Mouse (Mus musculus) bone marrow, adult 2 months (tissue): ENCODE measurements at regions not wholly inside any gene's neighbourhood (a gene's known extent, or its start where the extent isn't known, plus 50 kb on each side); places are given as distances from the start of the nearest gene placed in this dataset.

Experiments used
- H3K27ac ChIP-seq: fragments of 200-500 bp; 2 replicates; pipeline ENCODE4 v1.5.1; 2012; ENCODE audit warnings: low read depth, mild to moderate bottlenecking, control low read depth, inconsistent platforms, low read length; ENCODE audit not compliant: control insufficient read depth, poor library complexity, insufficient read depth
- H3K4me1 ChIP-seq: fragments of 200-500 bp; 2 replicates; pipeline ENCODE4 v1.6.1; 2011; ENCODE audit warnings: low read length; ENCODE audit not compliant: control insufficient read depth, insufficient read depth
- H3K4me3 ChIP-seq: fragments of 200-500 bp; replicated peaks from 2 replicates; pipeline ENCODE3; 2011; ENCODE audit warnings: mild to moderate bottlenecking, low read depth, low read length, control low read depth; ENCODE audit not compliant: control insufficient read depth
- CTCF ChIP-seq: fragments of 200-500 bp; IDR thresholded peaks from 2 replicates; pipeline ENCODE4 v1.5.1; 2011; ENCODE audit warnings: low read length, control low read depth; ENCODE audit not compliant: control insufficient read depth, insufficient read depth
- POLR2A ChIP-seq: fragments of 200-500 bp; IDR thresholded peaks from 2 replicates; pipeline ENCODE4 v1.6.1; 2011; ENCODE audit warnings: low read depth, mild to moderate bottlenecking, control low read depth, low read length, borderline replicate concordance; ENCODE audit not compliant: control insufficient read depth
- WGBS: fragments of 180-500 bp; shearing (Covaris S2); methylation state at CpG from one replicate; pipeline ENCODE4 v1.1.7; 2018; 5-methylcytosine and 5-hydroxymethylcytosine counted together

DNA sequence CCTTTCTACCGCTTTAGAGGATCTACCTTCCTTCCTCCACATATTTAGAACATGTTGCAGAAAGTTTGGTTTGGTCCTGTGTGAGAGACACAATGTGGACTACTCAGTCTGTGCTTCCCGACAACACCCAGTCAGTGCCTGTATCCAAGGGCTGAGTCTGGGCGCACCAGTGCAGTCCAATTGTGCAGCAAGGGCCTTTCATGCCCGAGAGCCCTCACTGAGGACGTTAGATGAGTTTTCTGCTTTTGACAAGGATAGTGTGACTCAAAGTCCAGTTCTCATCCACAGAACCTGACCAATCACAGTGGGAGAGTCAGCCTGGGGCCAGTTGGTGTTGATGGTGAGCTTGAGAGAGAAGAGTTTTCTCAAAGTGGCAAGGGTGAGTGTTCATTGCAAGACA is 81.4 kb upstream of the Zfp648 start:
- no peak overlapping the region for H3K4me3 ChIP-seq
- no peak for TF ChIP-seq POLR2A
- no peak for TF ChIP-seq CTCF
- H3K27ac ChIP-seq, result no peak overlapping the region
- H3K4me1 ChIP-seq, result peaks cover 2% of the 10 kb centered on the region
- WGBS, result 78% methylated on average over 5 of the region's 5 CpGs

DNA sequence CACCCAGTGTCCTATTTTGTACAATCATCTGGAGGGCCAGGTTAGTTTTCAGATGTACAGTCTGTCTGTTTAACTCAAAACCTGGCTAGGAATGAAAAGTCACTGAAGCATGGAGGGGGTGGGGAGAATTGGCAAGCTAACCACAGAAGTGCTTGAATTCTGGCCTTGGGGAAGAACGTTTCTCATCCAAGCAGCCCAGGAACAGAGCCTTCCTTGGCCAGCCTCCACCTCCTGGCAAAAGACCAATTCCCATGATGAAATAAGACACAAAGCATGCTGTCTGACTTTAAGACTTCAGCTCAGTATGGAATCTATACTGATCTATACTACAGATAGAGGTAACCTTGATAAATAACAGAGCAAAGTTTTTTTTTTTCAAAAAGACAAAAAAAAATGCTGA is 80.3 kb upstream of the Zfp648 start:
- TF ChIP-seq POLR2A (no peak), CTCF (no peak)
- Histone ChIP-seq H3K4me3 (no peak overlapping the region), H3K4me1 (peaks cover 2% of the 10 kb centered on the region), H3K27ac (no peak overlapping the region)
- 3% methylated on average over 1 of the region's 1 CpGs for WGBS

DNA sequence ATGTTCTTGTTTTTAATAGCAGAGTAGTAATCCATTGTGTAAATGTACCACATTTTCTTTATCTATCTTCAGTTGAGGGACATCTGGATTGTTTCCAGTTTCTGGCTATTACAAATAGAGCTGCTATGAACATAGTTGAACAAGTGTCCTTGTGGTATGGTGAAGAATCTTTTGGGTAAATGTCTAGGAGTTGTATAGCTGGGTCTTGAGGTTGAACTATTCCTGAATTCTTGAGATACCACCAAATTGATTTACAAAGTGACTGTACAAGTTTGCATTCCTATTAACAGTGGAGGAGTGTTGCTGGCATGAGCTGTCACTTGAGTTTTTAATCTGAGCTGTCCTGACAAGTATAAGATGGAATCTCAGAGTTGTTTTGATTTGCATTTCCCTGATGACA is 76.0 kb upstream of the Zfp648 start:
- Histone ChIP-seq H3K4me3 (no peak overlapping the region), H3K4me1 (no peaks in the 10 kb centered on the region), H3K27ac (no peak overlapping the region)
- TF ChIP-seq POLR2A, result no peak
- no peak for TF ChIP-seq CTCF

DNA sequence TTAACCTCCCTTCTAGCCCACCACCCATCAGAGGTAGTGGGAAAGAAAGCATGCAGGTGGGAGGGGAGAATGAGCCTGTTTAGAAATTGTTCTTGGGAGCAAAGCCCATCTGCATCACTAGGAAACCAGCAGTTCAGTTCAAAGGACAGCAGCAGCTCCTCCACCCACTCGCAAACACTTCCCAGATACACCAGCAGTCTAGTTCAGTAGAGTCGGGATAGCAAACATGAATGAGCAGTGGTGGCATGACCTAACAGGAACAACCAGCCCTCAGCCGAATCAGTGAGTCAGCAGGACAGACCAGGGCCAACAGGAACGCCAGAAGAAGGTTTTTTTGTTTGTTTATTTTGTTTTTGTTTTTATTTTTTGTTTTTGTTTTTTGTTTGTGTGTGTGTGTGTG is 74.5 kb upstream of the Zfp648 start:
- no peak for TF ChIP-seq POLR2A
- TF ChIP-seq CTCF, result no peak
- H3K27ac ChIP-seq, result no peak overlapping the region
- no peak overlapping the region for H3K4me3 ChIP-seq
- H3K4me1 ChIP-seq, result no peaks in the 10 kb centered on the region
- WGBS, result 43% methylated on average over 4 of the region's 4 CpGs

DNA sequence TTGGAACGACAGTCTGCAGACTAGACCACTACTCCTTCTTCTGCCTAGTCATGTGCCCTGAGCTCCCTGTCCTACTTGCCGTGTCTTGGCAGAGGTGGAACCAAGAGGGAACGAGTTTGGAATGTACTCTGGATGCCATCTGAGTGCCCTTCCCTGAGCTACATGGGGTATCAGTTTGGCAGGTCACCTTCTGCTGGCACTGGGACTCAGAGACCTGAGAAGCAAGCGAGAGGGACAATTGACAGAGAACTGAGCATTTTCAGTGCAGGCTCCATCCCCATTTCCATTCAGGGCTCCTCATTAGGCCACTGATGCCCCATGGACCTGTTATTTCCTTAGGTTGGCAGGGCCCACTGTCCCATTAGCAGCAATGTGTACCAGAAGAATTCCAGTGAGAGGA is 61.5 kb upstream of the Zfp648 start:
- WGBS, result 67% methylated on average over 4 of the region's 4 CpGs
- Histone ChIP-seq H3K27ac (no peak overlapping the region), H3K4me3 (no peak overlapping the region), H3K4me1 (no peaks in the 10 kb centered on the region)
- no peak for TF ChIP-seq CTCF
- no peak for TF ChIP-seq POLR2A

DNA sequence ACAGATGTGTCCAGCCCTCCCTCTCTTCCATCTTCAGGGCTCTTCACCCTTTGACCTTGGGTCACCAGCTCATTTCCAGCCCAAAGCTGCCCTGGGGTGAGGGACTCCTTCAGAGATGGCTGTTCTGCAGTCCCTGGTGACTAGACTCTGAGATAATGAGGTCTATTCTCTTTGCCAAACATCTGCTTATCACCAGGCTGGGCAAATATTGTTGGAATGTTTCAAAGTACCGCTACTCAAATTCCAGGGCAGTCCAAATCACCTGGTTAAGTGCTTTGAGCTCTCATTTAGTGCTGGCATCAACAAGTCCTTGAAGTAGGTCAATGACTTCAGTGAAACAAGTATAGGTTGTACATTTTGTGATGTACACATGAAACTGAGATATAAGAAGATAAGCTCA is 57.3 kb upstream of the Zfp648 start:
- no peaks in the 10 kb centered on the region for H3K4me1 ChIP-seq
- TF ChIP-seq POLR2A, result no peak
- TF ChIP-seq CTCF, result no peak
- H3K4me3 ChIP-seq, result no peak overlapping the region
- H3K27ac ChIP-seq, result no peak overlapping the region
- 88% methylated on average over 1 of the region's 1 CpGs for WGBS

DNA sequence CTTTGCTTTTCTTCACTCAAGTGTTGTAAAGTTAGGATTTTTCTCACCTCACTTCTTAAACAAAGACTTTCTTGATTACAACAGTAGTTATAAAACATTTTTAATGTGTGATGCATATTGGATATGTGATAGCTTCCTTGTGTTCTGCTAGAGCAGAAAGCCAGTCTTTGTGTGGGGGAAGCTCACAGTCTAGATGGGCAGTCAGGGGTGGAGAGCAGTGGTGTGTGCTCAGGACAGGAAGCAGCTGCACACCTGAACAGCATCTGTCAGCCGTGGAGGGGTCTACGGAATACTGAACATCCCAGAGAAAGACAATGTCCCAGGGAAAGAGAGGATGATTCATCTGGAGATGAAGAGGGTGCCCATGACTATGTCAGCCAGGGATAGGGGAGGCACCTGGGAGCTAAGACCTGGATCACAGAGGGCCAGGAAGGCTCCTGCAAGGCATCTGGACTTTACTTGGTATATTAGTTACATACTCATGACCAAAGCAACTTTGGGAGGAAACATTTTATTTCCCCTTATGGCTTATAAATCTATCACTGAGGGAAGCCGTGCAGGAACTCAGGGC is 53.9 kb upstream of the Zfp648 start:
- Histone ChIP-seq H3K27ac (no peak overlapping the region), H3K4me1 (no peaks in the 10 kb centered on the region), H3K4me3 (no peak overlapping the region)
- WGBS, result 43% methylated on average over 3 of the region's 3 CpGs
- TF ChIP-seq CTCF (no peak), POLR2A (no peak)

DNA sequence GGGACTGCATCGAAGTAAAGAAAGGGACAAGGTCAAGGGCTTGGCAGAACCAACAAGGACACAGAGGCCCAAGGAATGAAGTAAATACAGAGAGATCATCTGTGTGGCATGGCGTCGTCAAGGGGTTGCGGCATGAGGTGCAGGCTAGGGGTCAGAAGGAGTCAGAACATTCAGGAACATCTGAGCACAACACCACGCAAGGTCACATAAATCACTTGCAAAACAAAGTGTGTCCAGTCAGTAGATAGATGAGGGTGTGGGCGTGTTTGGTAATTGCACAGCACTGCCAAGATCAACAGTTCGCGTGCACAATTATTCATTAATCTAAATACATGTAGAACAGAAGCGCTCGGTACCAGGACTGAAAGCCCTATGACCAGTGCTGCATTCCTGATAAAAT is 52.0 kb upstream of the Zfp648 start:
- Histone ChIP-seq H3K27ac (no peak overlapping the region), H3K4me3 (no peak overlapping the region), H3K4me1 (no peaks in the 10 kb centered on the region)
- 83% methylated on average over 10 of the region's 10 CpGs for WGBS
- TF ChIP-seq POLR2A (no peak), CTCF (no peak)
